Mouse (Mus musculus): ENCODE data around the gene Map3k21. TPM values are rescaled to one million over a fixed set of nuclear protein-coding genes. Genes with fewer than 3 reads are reported as not detected.

Gene Map3k21
- polyA plus RNA-seq, 1 experiment from 2014 or later: 0.08 TPM

- Histone ChIP-seq H3K27ac (replicated peaks; ENCODE audit: low read depth, low read length) (no peak overlapping the region), H3K9me3 (replicated peaks; ENCODE audit: control insufficient read depth, low read length) (no peaks in the 10 kb centered on the region), H3K27me3 (ENCODE audit: control insufficient read depth, insufficient read depth, low read length) (no peaks in the 10 kb centered on the region), H3K36me3 (replicated peaks; ENCODE audit: control insufficient read depth, insufficient read depth, low read depth, low read length) (no peaks in the 10 kb centered on the region), H3K9ac (replicated peaks; ENCODE audit: low read length) (no peak overlapping the region), H3K4me1 (ENCODE audit: control insufficient read depth, insufficient read depth, low read length) (no peaks in the 10 kb centered on the region), H3K4me3 (ENCODE audit: low read depth, low read length) (no peak overlapping the region), H3K4me2 (ENCODE audit: low read depth, low read length) (no peak overlapping the region)
- 91% methylated on average over 4 of the region's 4 CpGs for WGBS
- DNase-seq (ENCODE audit: low spot score): no peak
- ATAC-seq (replicated peaks; ENCODE audit: insufficient number of reproducible peaks, low FRiP score, low TSS enrichment, low read depth): no peak
Measured at GRCm38 (mm10) chr8:125880447-125880846, 29.8 kb upstream of the Map3k21 start.

GRCm38 (mm10) chr8:125887549-125887948, 22.7 kb upstream of the Map3k21 start:
- no peak for ATAC-seq (replicated peaks; ENCODE audit: insufficient number of reproducible peaks, low FRiP score, low TSS enrichment, low read depth)
- 91% methylated on average over 9 of the region's 9 CpGs for WGBS

GRCm38 (mm10) chr8:125889920-125890319, 20.3 kb upstream of the Map3k21 start:
- no peaks in the 10 kb centered on the region for H3K9me3 ChIP-seq (replicated peaks; ENCODE audit: control insufficient read depth, low read length)
- ATAC-seq (replicated peaks; ENCODE audit: insufficient number of reproducible peaks, low FRiP score, low TSS enrichment, low read depth): no peak
- H3K4me1 ChIP-seq (ENCODE audit: control insufficient read depth, insufficient read depth, low read length): no peaks in the 10 kb centered on the region
- H3K36me3 ChIP-seq (replicated peaks; ENCODE audit: control insufficient read depth, insufficient read depth, low read depth, low read length): no peaks in the 10 kb centered on the region
- no peak for DNase-seq (ENCODE audit: low spot score)
- H3K9ac ChIP-seq (replicated peaks; ENCODE audit: low read length): no peak overlapping the region
- H3K4me2 ChIP-seq (ENCODE audit: low read depth, low read length): no peak overlapping the region
- WGBS: 79% methylated on average over 3 of the region's 3 CpGs
- no peaks in the 10 kb centered on the region for H3K27me3 ChIP-seq (ENCODE audit: control insufficient read depth, insufficient read depth, low read length)
- H3K27ac ChIP-seq (replicated peaks; ENCODE audit: low read depth, low read length): no peak overlapping the region
- no peak overlapping the region for H3K4me3 ChIP-seq (ENCODE audit: low read depth, low read length)

More at GRCm38 (mm10) chr8:125887549-125887948, 22.7 kb upstream of the Map3k21 start:
- H3K36me3 ChIP-seq (replicated peaks; ENCODE audit: control insufficient read depth, insufficient read depth, low read depth, low read length): no peaks in the 10 kb centered on the region
- no peak overlapping the region for H3K27ac ChIP-seq (replicated peaks; ENCODE audit: low read depth, low read length)
- no peak overlapping the region for H3K4me2 ChIP-seq (ENCODE audit: low read depth, low read length)
- H3K9me3 ChIP-seq (replicated peaks; ENCODE audit: control insufficient read depth, low read length): no peaks in the 10 kb centered on the region
- H3K27me3 ChIP-seq (ENCODE audit: control insufficient read depth, insufficient read depth, low read length): no peaks in the 10 kb centered on the region
- H3K4me1 ChIP-seq (ENCODE audit: control insufficient read depth, insufficient read depth, low read length): no peaks in the 10 kb centered on the region
- DNase-seq (ENCODE audit: low spot score): no peak
- H3K9ac ChIP-seq (replicated peaks; ENCODE audit: low read length): no peak overlapping the region
- no peak overlapping the region for H3K4me3 ChIP-seq (ENCODE audit: low read depth, low read length)

- ATAC-seq (replicated peaks; ENCODE audit: insufficient number of reproducible peaks, low FRiP score, low TSS enrichment, low read depth) (no peak), DNase-seq (ENCODE audit: low spot score) (no peak)
- peaks cover 14% of the 10 kb centered on the region for H3K27me3 ChIP-seq (ENCODE audit: control insufficient read depth, insufficient read depth, low read length)
- no peak overlapping the region for H3K9ac ChIP-seq (replicated peaks; ENCODE audit: low read length)
- H3K27ac ChIP-seq (replicated peaks; ENCODE audit: low read depth, low read length): no peak overlapping the region
- H3K36me3 ChIP-seq (replicated peaks; ENCODE audit: control insufficient read depth, insufficient read depth, low read depth, low read length): no peaks in the 10 kb centered on the region
- H3K9me3 ChIP-seq (replicated peaks; ENCODE audit: control insufficient read depth, low read length): no peaks in the 10 kb centered on the region
- no peaks in the 10 kb centered on the region for H3K4me1 ChIP-seq (ENCODE audit: control insufficient read depth, insufficient read depth, low read length)
- H3K4me3 ChIP-seq (ENCODE audit: low read depth, low read length): no peak overlapping the region
- whole genome bisulfite sequencing: 63% methylated on average over 11 of the region's 11 CpGs
- no peak overlapping the region for H3K4me2 ChIP-seq (ENCODE audit: low read depth, low read length)
Measured at GRCm38 (mm10) chr8:125897388-125897787, 12.9 kb upstream of the Map3k21 start.

GRCm38 (mm10) chr8:125897868-125898788, 12.1 kb upstream of the Map3k21 start, which contains the start of gene Pcnx2:
Pcnx2 (minus strand) TSS chr8:125898317.
- Histone ChIP-seq H3K4me3 (ENCODE audit: low read depth, low read length) (peak within 1 kb of the TSS; percentile 20; the same call in 1 of the 2 replicates), H3K9ac (replicated peaks; ENCODE audit: low read length) (no peak within 1 kb of the TSS), H3K4me2 (ENCODE audit: low read depth, low read length) (peak within 1 kb of the TSS; percentile 42)

GRCm38 (mm10) chr8:125898899-125899298, 11.4 kb upstream of the Map3k21 start:
- no peak for ATAC-seq (replicated peaks; ENCODE audit: insufficient number of reproducible peaks, low FRiP score, low TSS enrichment, low read depth)
- no peak overlapping the region for H3K4me2 ChIP-seq (ENCODE audit: low read depth, low read length)
- 0% methylated on average over 6 of the region's 6 CpGs for WGBS

More at GRCm38 (mm10) chr8:125897868-125898788, 12.1 kb upstream of the Map3k21 start, which contains the start of gene Pcnx2:
- peak; percentile 51; the same call in 1 of the 2 replicates for ATAC-seq (replicated peaks; ENCODE audit: insufficient number of reproducible peaks, low FRiP score, low TSS enrichment, low read depth)
- Histone ChIP-seq H3K27me3 (ENCODE audit: control insufficient read depth, insufficient read depth, low read length) (peaks cover 14% of the 10 kb centered on the region), H3K9me3 (replicated peaks; ENCODE audit: control insufficient read depth, low read length) (no peaks in the 10 kb centered on the region), H3K27ac (replicated peaks; ENCODE audit: low read depth, low read length) (no peak within 1 kb of the TSS), H3K4me1 (ENCODE audit: control insufficient read depth, insufficient read depth, low read length) (no peaks in the 10 kb centered on the region), H3K36me3 (replicated peaks; ENCODE audit: control insufficient read depth, insufficient read depth, low read depth, low read length) (no peaks in the 10 kb centered on the region)
- 6% methylated on average over 44 of the region's 44 CpGs for WGBS
- peak; percentile 17 for DNase-seq (ENCODE audit: low spot score)

GRCm38 (mm10) chr8:125901167-125901566, 9.1 kb upstream of the Map3k21 start:
- ATAC-seq (replicated peaks; ENCODE audit: insufficient number of reproducible peaks, low FRiP score, low TSS enrichment, low read depth) (no peak), DNase-seq (ENCODE audit: low spot score) (no peak)
- H3K9ac ChIP-seq (replicated peaks; ENCODE audit: low read length): no peak overlapping the region
- no peaks in the 10 kb centered on the region for H3K9me3 ChIP-seq (replicated peaks; ENCODE audit: control insufficient read depth, low read length)
- H3K27ac ChIP-seq (replicated peaks; ENCODE audit: low read depth, low read length): no peak overlapping the region
- 19% methylated on average over 2 of the region's 2 CpGs for WGBS
- no peaks in the 10 kb centered on the region for H3K4me1 ChIP-seq (ENCODE audit: control insufficient read depth, insufficient read depth, low read length)
- H3K4me3 ChIP-seq (ENCODE audit: low read depth, low read length): no peak overlapping the region
- H3K27me3 ChIP-seq (ENCODE audit: control insufficient read depth, insufficient read depth, low read length): peaks cover 14% of the 10 kb centered on the region
- no peak overlapping the region for H3K4me2 ChIP-seq (ENCODE audit: low read depth, low read length)
- no peaks in the 10 kb centered on the region for H3K36me3 ChIP-seq (replicated peaks; ENCODE audit: control insufficient read depth, insufficient read depth, low read depth, low read length)

More at GRCm38 (mm10) chr8:125898899-125899298, 11.4 kb upstream of the Map3k21 start:
- Histone ChIP-seq H3K27ac (replicated peaks; ENCODE audit: low read depth, low read length) (no peak overlapping the region), H3K4me1 (ENCODE audit: control insufficient read depth, insufficient read depth, low read length) (no peaks in the 10 kb centered on the region), H3K9ac (replicated peaks; ENCODE audit: low read length) (no peak overlapping the region), H3K4me3 (ENCODE audit: low read depth, low read length) (no peak overlapping the region), H3K9me3 (replicated peaks; ENCODE audit: control insufficient read depth, low read length) (no peaks in the 10 kb centered on the region), H3K36me3 (replicated peaks; ENCODE audit: control insufficient read depth, insufficient read depth, low read depth, low read length) (no peaks in the 10 kb centered on the region), H3K27me3 (ENCODE audit: control insufficient read depth, insufficient read depth, low read length) (peaks cover 14% of the 10 kb centered on the region)
- peak; percentile 86 for DNase-seq (ENCODE audit: low spot score)

GRCm38 (mm10) chr8:125902521-125902920, 7.7 kb upstream of the Map3k21 start:
- Histone ChIP-seq H3K9ac (replicated peaks; ENCODE audit: low read length) (no peak overlapping the region), H3K27ac (replicated peaks; ENCODE audit: low read depth, low read length) (no peak overlapping the region), H3K9me3 (replicated peaks; ENCODE audit: control insufficient read depth, low read length) (no peaks in the 10 kb centered on the region), H3K4me1 (ENCODE audit: control insufficient read depth, insufficient read depth, low read length) (no peaks in the 10 kb centered on the region), H3K4me2 (ENCODE audit: low read depth, low read length) (no peak overlapping the region), H3K36me3 (replicated peaks; ENCODE audit: control insufficient read depth, insufficient read depth, low read depth, low read length) (no peaks in the 10 kb centered on the region), H3K4me3 (ENCODE audit: low read depth, low read length) (no peak overlapping the region), H3K27me3 (ENCODE audit: control insufficient read depth, insufficient read depth, low read length) (peaks cover 10% of the 10 kb centered on the region)
- DNase-seq (ENCODE audit: low spot score) (no peak), ATAC-seq (replicated peaks; ENCODE audit: insufficient number of reproducible peaks, low FRiP score, low TSS enrichment, low read depth) (no peak)
- WGBS: 42% methylated on average over 3 of the region's 3 CpGs
